17 mouse cellular contexts compared by ENCODE assay signal in the genomic region with DNA sequence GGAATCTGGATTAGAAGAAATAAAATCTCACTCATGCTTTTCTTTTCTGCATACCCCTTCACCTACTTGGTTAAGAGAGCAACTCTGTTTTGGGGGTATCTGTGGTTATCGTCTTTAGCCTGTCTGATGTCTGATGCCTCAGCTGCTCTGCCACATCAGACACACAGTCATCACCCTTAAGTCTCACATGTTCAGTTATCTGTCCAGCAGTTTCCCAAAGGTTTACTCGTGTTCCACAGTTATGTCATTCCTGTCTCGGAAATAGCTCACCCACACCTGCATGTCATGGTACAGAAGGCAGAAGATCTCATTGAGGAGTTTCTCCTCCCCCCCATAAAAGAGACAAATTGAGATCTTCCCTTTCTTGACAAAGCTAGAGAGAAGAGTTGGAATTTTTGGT. TPM values are rescaled to one million over a fixed set of nuclear protein-coding genes. Genes with fewer than 3 reads are reported as not detected.
DNase-seq lines count a peak whose midpoint lies in the region; TF ChIP-seq lines count a peak whose summit lies in the region.
"Had no signal": no experiment of that assay in that cellular context is flagged by ENCODE, and none has a peak within 500 bp of the region (broad histone marks: within the 10 kb centered on the region; RNA-seq: fewer than 3 reads in every experiment).

No protein-coding gene starts in this region.

- no peaks in the 10 kb centered on the region for H3K27me3 ChIP-seq in C2C12 (ENCODE audit: control insufficient read depth, insufficient read depth, insufficient read length)
- no peaks in the 10 kb centered on the region for H3K27me3 ChIP-seq in myocyte (ENCODE audit: control insufficient read depth, insufficient read depth, insufficient read length)
- H3K27me3 ChIP-seq: embryonic facial prominence, embryonic 13.5 days; embryonic facial prominence, embryonic 15.5 days; forebrain, embryonic 12.5 days had no signal

- no peak overlapping the region for H3K4me2 ChIP-seq in myocyte (ENCODE audit: low read depth)
- H3K4me2 ChIP-seq: embryonic facial prominence, embryonic 13.5 days; embryonic facial prominence, embryonic 15.5 days; forebrain, embryonic 12.5 days had no signal

- H3K79me3 ChIP-seq in C2C12 (ENCODE audit: low read depth): no peaks in the 10 kb centered on the region

- no peak for TF ChIP-seq POLR2A in myocyte (IDR thresholded peaks at IDR 0.05; ENCODE audit: insufficient read length, low read depth)

- H3K79me2 ChIP-seq in C2C12 (ENCODE audit: control insufficient read depth, insufficient read depth): no peaks in the 10 kb centered on the region
- H3K79me2 ChIP-seq in myocyte (ENCODE audit: control insufficient read depth, insufficient read depth): no peaks in the 10 kb centered on the region

- no peak for TF ChIP-seq CTCF in C2C12 (IDR thresholded peaks at IDR 0.05; ENCODE audit: control insufficient read depth, insufficient read depth, insufficient read length)

- H3ac ChIP-seq in C2C12 (ENCODE audit: control insufficient read depth, insufficient read length, low read depth) (no peak overlapping the region), myocyte (ENCODE audit: control insufficient read depth, insufficient read length) (no peak overlapping the region)

- H3K4me3 ChIP-seq in C2C12 (ENCODE audit: insufficient read depth, poor library complexity, severe bottlenecking) (no peak overlapping the region), myocyte (no peak overlapping the region)
- H3K4me3 ChIP-seq: embryonic facial prominence, embryonic 13.5 days; embryonic facial prominence, embryonic 15.5 days; erythroblast, embryonic 14.5 days; forebrain, embryonic 10.5 days; forebrain, embryonic 12.5 days had no signal

- H3K36me3 ChIP-seq in C2C12 (ENCODE audit: control insufficient read depth, insufficient read depth) (no peaks in the 10 kb centered on the region), myocyte (ENCODE audit: control insufficient read depth, insufficient read depth) (no peaks in the 10 kb centered on the region)
- H3K36me3 ChIP-seq: embryonic facial prominence, embryonic 13.5 days; embryonic facial prominence, embryonic 15.5 days; forebrain, embryonic 10.5 days; forebrain, embryonic 12.5 days had no signal

- DNase-seq in 3T3-L1 (ENCODE audit: low read depth, low spot score): peak; percentile 14
- DNase-seq in thymus, postnatal 0 days (ENCODE audit: low spot score): no peak
- DNase-seq in embryo, embryonic 11 days: no peak
- DNase-seq in B cell, adult 2 months: no peak
- DNase-seq: cerebellum, adult 11-12 months; cerebellum, adult 2 months; cerebellum, adult 9-10 months; cerebellum, postnatal 10 days; cerebellum, postnatal 25 days had no signal

TF ChIP-seq in C2C12, 6 proteins besides CTCF, POLR2A, EP300 and RAD21:
- TF ChIP-seq FOSL1 (IDR thresholded peaks at IDR 0.05; ENCODE audit: insufficient read depth, low read length, poor library complexity, severe bottlenecking): no peak
- TF ChIP-seq MYOD1 (IDR thresholded peaks at IDR 0.05; ENCODE audit: control insufficient read depth, insufficient read length, low read depth): peak; percentile 42

TF ChIP-seq in myocyte, 11 proteins besides CTCF, POLR2A, EP300 and RAD21:
- no peak for TF ChIP-seq REST (IDR thresholded peaks at IDR 0.05; ENCODE audit: insufficient read depth, insufficient read length)
- TF ChIP-seq MYOD1 (IDR thresholded peaks at IDR 0.05; ENCODE audit: control insufficient read depth in 1 of 3, insufficient read length in 2 of 3, low read depth in 2 of 3): peak in 2 of 3 experiments; percentile 59 to 85
- no peak for TF ChIP-seq POLR2AphosphoS2 (IDR thresholded peaks at IDR 0.05; ENCODE audit: insufficient read length, low read depth)
- TF ChIP-seq MAX (IDR thresholded peaks at IDR 0.05; ENCODE audit: low read depth): no peak

RNA-seq across cellular contexts. Expression of gene Iqcb1, which starts 7.4 kb away (rescaled TPM):
- polyA plus RNA-seq in C2C12 (2012; fragmentation: generic; extraction: Trizol): 3.4 TPM
- 3.2 TPM for polyA plus RNA-seq in myocyte (2012; fragmentation: generic; extraction: Trizol)
- 20.4 and 22.8 TPM in 2 replicates for polyA plus RNA-seq in thymus, postnatal 0 days (2015; fragmentation: Nextera tagmentation; extraction: Ambion mirVana)

RNA-seq across cellular contexts. Expression of gene Slc15a2, which starts 36.0 kb away (rescaled TPM):
- not detected for polyA plus RNA-seq in C2C12 (2012; fragmentation: generic; extraction: Trizol)
- polyA plus RNA-seq in myocyte (2012; fragmentation: generic; extraction: Trizol): not detected
- 1.1 and 1.4 TPM in 2 replicates for polyA plus RNA-seq in thymus, postnatal 0 days (2015; fragmentation: Nextera tagmentation; extraction: Ambion mirVana)
- polyA plus RNA-seq: erythroblast, embryonic 14.5 days had no signal

RNA-seq across cellular contexts. Expression of gene Eaf2, which starts 54.1 kb away (rescaled TPM):
- 0.67 TPM for polyA plus RNA-seq in C2C12 (2012; fragmentation: generic; extraction: Trizol)
- 0.90 TPM for polyA plus RNA-seq in myocyte (2012; fragmentation: generic; extraction: Trizol)
- 5.3 and 5.8 TPM in 2 replicates for polyA plus RNA-seq in thymus, postnatal 0 days (2015; fragmentation: Nextera tagmentation; extraction: Ambion mirVana)
- polyA plus RNA-seq: adrenal gland, adult 2 months had no signal

RNA-seq across cellular contexts. Expression of gene Golgb1, which starts 54.2 kb away (rescaled TPM):
- polyA plus RNA-seq in C2C12 (2012; fragmentation: generic; extraction: Trizol): 9.4 TPM
- polyA plus RNA-seq in myocyte (2012; fragmentation: generic; extraction: Trizol): 14.3 TPM
- 50.2 and 63.9 TPM in 2 replicates for polyA plus RNA-seq in thymus, postnatal 0 days (2015; fragmentation: Nextera tagmentation; extraction: Ambion mirVana)
